Mouse (Mus musculus): ENCODE data around the gene Gm21876.

- TF ChIP-seq CTCF (IDR thresholded peaks at IDR 0.05; ENCODE audit: extremely low read depth, insufficient read length, insufficient replicate concordance, low read depth, low read length) = no peak
- no peak for TF ChIP-seq POLR2A (IDR thresholded peaks at IDR 0.05; ENCODE audit: low read depth, low read length)
Observed at GRCm38 (mm10) chrX:21175553-21175952, at the start of gene Gm21876.

Measured in small intestine, adult 2 months (tissue).